Mouse (Mus musculus): ENCODE data around the gene Vmn1r85. TPM values are rescaled to one million over a fixed set of nuclear protein-coding genes. Genes with fewer than 3 reads are reported as not detected.

Vmn1r85 gene
- not detected for total RNA-seq (2023)

GRCm38 (mm10) chr7:13095073-13095472 is at the start of gene Vmn1r85:
Gene Vmn1r85 (minus strand): TSS chr7:13095173.

GRCm38 (mm10) chr7:13140057-13140456 is 45.1 kb upstream of the Vmn1r85 start, which contains the start of gene Vmn1r87:
Gene Vmn1r87 (minus strand): TSS chr7:13140157.

GRCm38 (mm10) chr7:13119817-13120216 is 24.8 kb upstream of the Vmn1r85 start, which contains the start of gene Vmn1r86:
Gene Vmn1r86 (minus strand): TSS chr7:13119917.

GRCm38 (mm10) chr7:13054287-13055010 is 40.5 kb downstream of the Vmn1r85 start, which contains the start of gene Mzf1:
Gene Mzf1 (minus strand): TSS chr7:13054764.

GRCm38 (mm10) chr7:13037901-13038555 is 56.9 kb downstream of the Vmn1r85 start, which contains the start of gene Ube2m:
Gene Ube2m (minus strand): TSS chr7:13038275.

GRCm38 (mm10) chr7:13034148-13034977 is 60.6 kb downstream of the Vmn1r85 start, which contains the start of gene Chmp2a:
Gene Chmp2a (minus strand): TSS chr7:13034807.

Other genes starting within 250 kb of the Vmn1r85 start
- gene Zfp128, start 214.0 kb downstream of the Vmn1r85 start, total RNA-seq (2023), result 1 to 10 TPM; 1.2 to 1.4 TPM
- gene Zscan22, start 197.4 kb downstream of the Vmn1r85 start, total RNA-seq (2023), result 1 to 10 TPM; 5.5 to 6.7 TPM
- 100 to 1,000 TPM; 779 to 842 TPM for gene Rps5, start 172.9 kb downstream of the Vmn1r85 start, total RNA-seq (2023)
- gene Rnf225, start 167.8 kb downstream of the Vmn1r85 start, total RNA-seq (2023), result under 1 TPM; 0.33 to 0.40 TPM
- gene Zfp324, start 129.3 kb downstream of the Vmn1r85 start, total RNA-seq (2023), result 1 to 10 TPM; 2.4 to 3.3 TPM
- 1 to 10 TPM; 3.0 to 4.6 TPM for gene Zfp446, start 117.3 kb downstream of the Vmn1r85 start, total RNA-seq (2023)
- gene Slc27a5, start 97.0 kb downstream of the Vmn1r85 start, total RNA-seq (2023), result not detected
- 100 to 1,000 TPM; 166 to 184 TPM for gene Trim28, start 96.1 kb downstream of the Vmn1r85 start, total RNA-seq (2023)
- gene Zbtb45, start 85.1 kb downstream of the Vmn1r85 start, total RNA-seq (2023), result 10 to 100 TPM; 14.6 to 15.6 TPM
- 100 to 1,000 TPM; 146 to 163 TPM for gene Chmp2a, start 60.4 kb downstream of the Vmn1r85 start, total RNA-seq (2023)
- 10 to 100 TPM; 86.2 to 93.4 TPM for gene Ube2m, start 56.9 kb downstream of the Vmn1r85 start, total RNA-seq (2023)
- 1 to 10 TPM in 1 of 2 experiments, under 1 TPM in 1; 0.46 to 1.4 TPM for gene Mzf1, start 40.4 kb downstream of the Vmn1r85 start, total RNA-seq (2023)
- gene Vmn1r86, start 24.7 kb upstream of the Vmn1r85 start, total RNA-seq (2023), result not detected
- gene Vmn1r87, start 45.0 kb upstream of the Vmn1r85 start, total RNA-seq (2023), result not detected
- under 1 TPM; 0.07 to 0.11 TPM for gene Vmn1r88, start 64.4 kb upstream of the Vmn1r85 start, total RNA-seq (2023)
- not detected for gene Vmn1r89, start 117.8 kb upstream of the Vmn1r85 start, total RNA-seq (2023)
- 10 to 100 TPM; 67.4 to 83.8 TPM for gene Lig1, start 182.1 kb upstream of the Vmn1r85 start, total RNA-seq (2023)
- gene Zswim9, start 183.5 kb upstream of the Vmn1r85 start, total RNA-seq (2023), result 1 to 10 TPM; 1.5 to 2.1 TPM
- gene Pla2g4c, start 229.5 kb upstream of the Vmn1r85 start, total RNA-seq (2023), result 1 to 10 TPM; 2.5 to 2.9 TPM

Data from neutrophil, adult 83 days (primary cell).